Mouse (Mus musculus) midbrain, embryonic 12.5 days (tissue): ENCODE results near the gene Sspn. TPM values are rescaled to one million over a fixed set of nuclear protein-coding genes. Genes with fewer than 3 reads are reported as not detected.

Experiments
- ATAC-seq: fragments of 200-750 bp; cut with Nextera tagmentation; 2 replicates; pipeline ENCODE4 v1.8.0; 2017; ENCODE audit warnings: low read depth, moderate TSS enrichment, moderate library complexity; ENCODE audit not compliant: low FRiP score
- H3K27ac ChIP-seq: fragments of 300-500 bp; sonication (generic); replicated peaks from 2 replicates; pipeline ENCODE4 v1.5.1; 2016; ENCODE audit warnings: mild to moderate bottlenecking
- H3K27me3 ChIP-seq: fragments of 300-500 bp; sonication (generic); 2 replicates; pipeline ENCODE4 v1.6.1; 2016; ENCODE audit warnings: mild to moderate bottlenecking
- H3K36me3 ChIP-seq: fragments of 300-500 bp; sonication (generic); 2 replicates; pipeline ENCODE4 v1.6.1; 2016
- H3K4me1 ChIP-seq: fragments of 300-500 bp; sonication (generic); 2 replicates; pipeline ENCODE4 v1.6.1; 2016
- H3K4me2 ChIP-seq: fragments of 300-500 bp; sonication (generic); replicated peaks from 2 replicates; pipeline ENCODE4 v1.6.1; 2016; ENCODE audit warnings: mild to moderate bottlenecking, moderate library complexity
- H3K4me3 ChIP-seq: fragments of 300-500 bp; sonication (generic); 2 replicates; pipeline ENCODE4 v1.5.1; 2016; ENCODE audit warnings: mild to moderate bottlenecking
- H3K9ac ChIP-seq: fragments of 300-500 bp; sonication (generic); replicated peaks from 2 replicates; pipeline ENCODE4 v1.6.1; 2016; ENCODE audit warnings: mild to moderate bottlenecking, moderate library complexity
- H3K9me3 ChIP-seq: fragments of 300-500 bp; sonication (generic); 2 replicates; pipeline ENCODE4 v1.6.1; 2016; ENCODE audit warnings: mild to moderate bottlenecking
- WGBS: fragments of 180-500 bp; shearing (Covaris S2); methylation state at CpG from one replicate; pipeline ENCODE4 v1.1.7; 2016; 5-methylcytosine and 5-hydroxymethylcytosine counted together
- polyA plus RNA-seq: library from polyadenylated mRNA; unstranded; fragments of >200 nt; fragmentation: Nextera tagmentation; extraction: Ambion mirVana; gene quantifications from 2 replicates; pipeline ENCODE4 v1.2.1, GENCODE M21; 2016

Sspn gene
- polyA plus RNA-seq = 3.6 and 4.8 TPM in 2 replicates

- no peak within 1 kb of the TSS for H3K9ac ChIP-seq
- 68% methylated on average over 3 of the region's 3 CpGs for WGBS
- no peak within 1 kb of the TSS for H3K27ac ChIP-seq
- no peak within 1 kb of the TSS for H3K4me3 ChIP-seq
- no peaks in the 10 kb centered on the region for H3K9me3 ChIP-seq
- peaks cover 16% of the 10 kb centered on the region for H3K4me1 ChIP-seq
- H3K27me3 ChIP-seq = no peaks in the 10 kb centered on the region
- H3K36me3 ChIP-seq = no peaks in the 10 kb centered on the region
- no peak within 1 kb of the TSS for H3K4me2 ChIP-seq
- no peak for ATAC-seq
Observed at GRCm38 (mm10) chr6:145931341-145931740, at the start of gene Sspn. TSS of gene Sspn (plus strand) at chr6:145931641.

GRCm38 (mm10) chr6:145883010-145883409, 48.4 kb upstream of the Sspn start:
- Histone ChIP-seq H3K36me3 (no peaks in the 10 kb centered on the region), H3K27me3 (no peaks in the 10 kb centered on the region), H3K4me3 (no peak overlapping the region), H3K27ac (no peak overlapping the region), H3K4me1 (no peaks in the 10 kb centered on the region), H3K4me2 (no peak overlapping the region), H3K9me3 (no peaks in the 10 kb centered on the region), H3K9ac (no peak overlapping the region)
- ATAC-seq = no peak
- WGBS = 95% methylated on average over 1 of the region's 1 CpGs

GRCm38 (mm10) chr6:145883668-145884067, 47.8 kb upstream of the Sspn start:
- no peak overlapping the region for H3K4me2 ChIP-seq
- no peaks in the 10 kb centered on the region for H3K36me3 ChIP-seq
- no peaks in the 10 kb centered on the region for H3K4me1 ChIP-seq
- H3K9ac ChIP-seq = no peak overlapping the region
- H3K27me3 ChIP-seq = no peaks in the 10 kb centered on the region
- WGBS = 94% methylated on average over 4 of the region's 4 CpGs
- H3K9me3 ChIP-seq = no peaks in the 10 kb centered on the region
- no peak for ATAC-seq
- H3K4me3 ChIP-seq = no peak overlapping the region
- no peak overlapping the region for H3K27ac ChIP-seq

- Histone ChIP-seq H3K36me3 (no peaks in the 10 kb centered on the region), H3K4me3 (no peak overlapping the region), H3K9me3 (no peaks in the 10 kb centered on the region), H3K27me3 (no peaks in the 10 kb centered on the region), H3K27ac (no peak overlapping the region), H3K4me1 (no peaks in the 10 kb centered on the region), H3K9ac (no peak overlapping the region), H3K4me2 (no peak overlapping the region)
- ATAC-seq = no peak
- WGBS = 88% methylated on average over 4 of the region's 4 CpGs
Observed at GRCm38 (mm10) chr6:145885069-145885468, 46.4 kb upstream of the Sspn start.

- no peak for ATAC-seq
- Histone ChIP-seq H3K36me3 (no peaks in the 10 kb centered on the region), H3K27ac (no peak overlapping the region), H3K4me3 (no peak overlapping the region), H3K4me1 (no peaks in the 10 kb centered on the region), H3K27me3 (no peaks in the 10 kb centered on the region), H3K9me3 (no peaks in the 10 kb centered on the region), H3K9ac (no peak overlapping the region), H3K4me2 (no peak overlapping the region)
- 86% methylated on average over 8 of the region's 8 CpGs for WGBS
Observed at GRCm38 (mm10) chr6:145886277-145886676, 45.2 kb upstream of the Sspn start.

- no peak overlapping the region for H3K4me3 ChIP-seq
- no peaks in the 10 kb centered on the region for H3K27me3 ChIP-seq
- H3K27ac ChIP-seq = no peak overlapping the region
- H3K9me3 ChIP-seq = no peaks in the 10 kb centered on the region
- no peaks in the 10 kb centered on the region for H3K36me3 ChIP-seq
- ATAC-seq = no peak
- H3K4me1 ChIP-seq = no peaks in the 10 kb centered on the region
- H3K4me2 ChIP-seq = no peak overlapping the region
- H3K9ac ChIP-seq = no peak overlapping the region
- 74% methylated on average over 6 of the region's 6 CpGs for WGBS
Observed at GRCm38 (mm10) chr6:145887719-145888118, 43.7 kb upstream of the Sspn start.

GRCm38 (mm10) chr6:145891951-145892350, 39.5 kb upstream of the Sspn start:
- Histone ChIP-seq H3K4me2 (no peak overlapping the region), H3K9ac (no peak overlapping the region), H3K9me3 (no peaks in the 10 kb centered on the region), H3K36me3 (no peaks in the 10 kb centered on the region), H3K4me3 (no peak overlapping the region), H3K4me1 (no peaks in the 10 kb centered on the region), H3K27me3 (no peaks in the 10 kb centered on the region), H3K27ac (no peak overlapping the region)
- no peak for ATAC-seq
- WGBS = 85% methylated on average over 11 of the region's 11 CpGs

- Histone ChIP-seq H3K4me2 (no peak overlapping the region), H3K9me3 (no peaks in the 10 kb centered on the region), H3K27ac (no peak overlapping the region), H3K4me3 (no peak overlapping the region), H3K27me3 (no peaks in the 10 kb centered on the region), H3K9ac (no peak overlapping the region), H3K36me3 (no peaks in the 10 kb centered on the region), H3K4me1 (no peaks in the 10 kb centered on the region)
- WGBS = 95% methylated on average over 20 of the region's 20 CpGs
- ATAC-seq = no peak
Observed at GRCm38 (mm10) chr6:145892381-145893265, 38.8 kb upstream of the Sspn start.

- WGBS = 84% methylated on average over 13 of the region's 13 CpGs
- Histone ChIP-seq H3K4me2 (no peak overlapping the region), H3K27me3 (no peaks in the 10 kb centered on the region), H3K4me1 (no peaks in the 10 kb centered on the region), H3K9ac (no peak overlapping the region), H3K36me3 (no peaks in the 10 kb centered on the region), H3K27ac (no peak overlapping the region), H3K4me3 (no peak overlapping the region), H3K9me3 (no peaks in the 10 kb centered on the region)
- ATAC-seq = no peak
Observed at GRCm38 (mm10) chr6:145893366-145894021, 37.9 kb upstream of the Sspn start.

- Histone ChIP-seq H3K27ac (no peak overlapping the region), H3K4me2 (no peak overlapping the region), H3K9ac (no peak overlapping the region), H3K27me3 (no peaks in the 10 kb centered on the region), H3K36me3 (no peaks in the 10 kb centered on the region), H3K4me1 (no peaks in the 10 kb centered on the region), H3K9me3 (no peaks in the 10 kb centered on the region), H3K4me3 (no peak overlapping the region)
- 67% methylated on average over 8 of the region's 8 CpGs for WGBS
- no peak for ATAC-seq
Observed at GRCm38 (mm10) chr6:145894669-145895342, 36.6 kb upstream of the Sspn start.

- no peak overlapping the region for H3K4me3 ChIP-seq
- no peaks in the 10 kb centered on the region for H3K27me3 ChIP-seq
- no peak overlapping the region for H3K4me2 ChIP-seq
- no peak overlapping the region for H3K27ac ChIP-seq
- no peak overlapping the region for H3K9ac ChIP-seq
- no peak for ATAC-seq
- H3K4me1 ChIP-seq = no peaks in the 10 kb centered on the region
- H3K9me3 ChIP-seq = no peaks in the 10 kb centered on the region
- 93% methylated on average over 5 of the region's 5 CpGs for WGBS
- H3K36me3 ChIP-seq = no peaks in the 10 kb centered on the region
Observed at GRCm38 (mm10) chr6:145904169-145904568, 27.3 kb upstream of the Sspn start.

GRCm38 (mm10) chr6:145904616-145905015, 26.8 kb upstream of the Sspn start:
- Histone ChIP-seq H3K9me3 (no peaks in the 10 kb centered on the region), H3K4me2 (no peak overlapping the region), H3K4me3 (no peak overlapping the region), H3K27me3 (no peaks in the 10 kb centered on the region), H3K36me3 (no peaks in the 10 kb centered on the region), H3K9ac (no peak overlapping the region), H3K4me1 (no peaks in the 10 kb centered on the region), H3K27ac (no peak overlapping the region)
- 81% methylated on average over 5 of the region's 5 CpGs for whole genome bisulfite sequencing
- no peak for ATAC-seq
